Mouse (Mus musculus): ENCODE results near the gene Riox1.
A peak's percentile ranks its signal among the peaks of the same experiment; 100 is the strongest.
"Not testable (repeated sequence)": the region's sequence is repeated elsewhere in the genome, so short reads cannot be mapped to it uniquely, and the experiment has no call there.

The Riox1 gene

GRCm38 (mm10) chr12:83950493-83950839 lies at the start of gene Riox1:
Gene Riox1 (plus strand): TSS chr12:83950608.
- DNase-seq (ENCODE audit: low read depth, low spot score), result peak; percentile 97

- no peak for DNase-seq (ENCODE audit: low read depth, low spot score)
Observed at GRCm38 (mm10) chr12:83910451-83910850, 40.0 kb upstream of the Riox1 start.

- peak; percentile 92 for DNase-seq (ENCODE audit: low read depth, low spot score)
Observed at GRCm38 (mm10) chr12:83914202-83914740, 36.1 kb upstream of the Riox1 start.

GRCm38 (mm10) chr12:83914797-83915196 lies 35.6 kb upstream of the Riox1 start:
- DNase-seq (ENCODE audit: low read depth, low spot score), result no peak

GRCm38 (mm10) chr12:83916884-83917283 lies 33.5 kb upstream of the Riox1 start:
- peak; percentile 77 for DNase-seq (ENCODE audit: low read depth, low spot score)

GRCm38 (mm10) chr12:83920721-83921441 lies 29.5 kb upstream of the Riox1 start:
- DNase-seq (ENCODE audit: low read depth, low spot score), result no peak

- peak; percentile 100 for DNase-seq (ENCODE audit: low read depth, low spot score)
Observed at GRCm38 (mm10) chr12:83921535-83922381, 28.6 kb upstream of the Riox1 start, which contains the start of gene Numb. Gene Numb (minus strand): TSS chr12:83921934.

- peak; percentile 37 for DNase-seq (ENCODE audit: low read depth, low spot score)
Observed at GRCm38 (mm10) chr12:83922724-83923485, 27.5 kb upstream of the Riox1 start.

- peak; percentile 80 for DNase-seq (ENCODE audit: low read depth, low spot score)
Observed at GRCm38 (mm10) chr12:83923486-83923859, 26.9 kb upstream of the Riox1 start.

GRCm38 (mm10) chr12:83924332-83924731 lies 26.1 kb upstream of the Riox1 start:
- DNase-seq (ENCODE audit: low read depth, low spot score), result no peak

- no peak for DNase-seq (ENCODE audit: low read depth, low spot score)
Observed at GRCm38 (mm10) chr12:83925160-83925703, 25.2 kb upstream of the Riox1 start.

GRCm38 (mm10) chr12:83926061-83926460 lies 24.3 kb upstream of the Riox1 start:
- DNase-seq (ENCODE audit: low read depth, low spot score), result no peak

GRCm38 (mm10) chr12:83927747-83928146 lies 22.7 kb upstream of the Riox1 start:
- no peak for DNase-seq (ENCODE audit: low read depth, low spot score)

- DNase-seq (ENCODE audit: low read depth, low spot score), result peak; percentile 30
Observed at GRCm38 (mm10) chr12:83929186-83929804, 21.1 kb upstream of the Riox1 start.

GRCm38 (mm10) chr12:83937600-83937999 lies 12.8 kb upstream of the Riox1 start:
- peak; percentile 66 for DNase-seq (ENCODE audit: low read depth, low spot score)

- not testable (repeated sequence) for DNase-seq (ENCODE audit: low read depth, low spot score)
Observed at GRCm38 (mm10) chr12:83938592-83938991, 11.8 kb upstream of the Riox1 start.

GRCm38 (mm10) chr12:83939332-83939731 lies 11.1 kb upstream of the Riox1 start:
- no peak for DNase-seq (ENCODE audit: low read depth, low spot score)

- no peak for DNase-seq (ENCODE audit: low read depth, low spot score)
Observed at GRCm38 (mm10) chr12:83940031-83940430, 10.4 kb upstream of the Riox1 start.

- DNase-seq (ENCODE audit: low read depth, low spot score), result no peak
Observed at GRCm38 (mm10) chr12:83941938-83942337, 8.5 kb upstream of the Riox1 start.

GRCm38 (mm10) chr12:83947260-83947811 lies 3.1 kb upstream of the Riox1 start:
- peak; percentile 43 for DNase-seq (ENCODE audit: low read depth, low spot score)

GRCm38 (mm10) chr12:83949043-83949442 lies 1.4 kb upstream of the Riox1 start:
- no peak for DNase-seq (ENCODE audit: low read depth, low spot score)

Measured in brain, adult 2 months (tissue).